Mouse (Mus musculus) ES-E14 (cell line): ENCODE results near the gene Lpin3. TPM values are rescaled to one million over a fixed set of nuclear protein-coding genes. Genes with fewer than 3 reads are reported as not detected.

ENCODE experiments used
- DNase-seq: peaks from one replicate; pipeline ENCODE4 v3.0.0-alpha.2; 2013; ENCODE audit warnings: low read depth, low spot score
- H3K27ac ChIP-seq: 2 replicates; pipeline ENCODE4 v1.5.1; 2012; ENCODE audit warnings: low read depth, mild to moderate bottlenecking, low read length, moderate library complexity, mixed read lengths; ENCODE audit not compliant: poor library complexity, insufficient read depth, severe bottlenecking
- H3K36me3 ChIP-seq: 2 replicates; pipeline ENCODE4 v1.6.1; 2012; ENCODE audit warnings: mild to moderate bottlenecking, low read length, moderate library complexity, mixed read lengths; ENCODE audit not compliant: control insufficient read depth, poor library complexity, insufficient read depth, severe bottlenecking
- H3K4me1 ChIP-seq, 2 experiments: fragments of 150-350 bp in 1 of 2; sonication (generic) in 1 of 2; 2 replicates each; pipeline ENCODE4 v1.6.1; 2012; ENCODE audit warnings: low read length in 2 of 2, mild to moderate bottlenecking in 1 of 2, mixed read lengths in 1 of 2; ENCODE audit not compliant: control insufficient read depth in 2 of 2, insufficient read depth in 2 of 2, poor library complexity in 1 of 2
- H3K4me3 ChIP-seq, 2 experiments: fragments of 150-350 bp in 1 of 2; sonication (generic) in 1 of 2; 2 replicates each; pipeline ENCODE4 v1.5.1; 2012; ENCODE audit warnings: low read length in 2 of 2, low read depth in 1 of 2, mild to moderate bottlenecking in 1 of 2, mixed read lengths in 1 of 2; ENCODE audit not compliant: insufficient read depth in 1 of 2, poor library complexity in 1 of 2, severe bottlenecking in 1 of 2
- H3K9ac ChIP-seq: 2 replicates; pipeline ENCODE4 v1.6.1; 2012; ENCODE audit warnings: low read depth, mild to moderate bottlenecking, low read length, mixed read lengths; ENCODE audit not compliant: poor library complexity, insufficient read depth, severe bottlenecking
- H3K9me3 ChIP-seq: fragments of 150-350 bp; sonication (generic); 2 replicates; pipeline ENCODE4 v1.6.1; 2012; ENCODE audit warnings: low read depth, mild to moderate bottlenecking, low read length; ENCODE audit not compliant: control insufficient read depth, insufficient read depth
- CHD2 ChIP-seq: IDR thresholded peaks from 2 replicates; pipeline ENCODE4 v1.6.1; 2014; ENCODE audit warnings: mild to moderate bottlenecking, low read depth, low read length, inconsistent platforms
- HCFC1 ChIP-seq: IDR thresholded peaks from 2 replicates; pipeline ENCODE4 v1.6.1; 2012; ENCODE audit warnings: low read length, inconsistent platforms, borderline replicate concordance; ENCODE audit not compliant: insufficient read depth
- MAFK ChIP-seq: IDR thresholded peaks from 2 replicates; pipeline ENCODE4 v1.6.1; 2014; ENCODE audit warnings: mild to moderate bottlenecking, low read depth, low read length, inconsistent platforms; ENCODE audit not compliant: insufficient read depth
- ZC3H11A ChIP-seq: IDR thresholded peaks from 2 replicates; pipeline ENCODE4 v1.6.1; 2012; ENCODE audit warnings: low read depth, mild to moderate bottlenecking, inconsistent platforms, low read length, borderline replicate concordance
- ZNF384 ChIP-seq: IDR thresholded peaks from 2 replicates; pipeline ENCODE4 v1.6.1; 2012; ENCODE audit warnings: low read depth, low read length, inconsistent platforms
- in situ Hi-C, 2 experiments: fragments of 600-800 bp; cut with MboI; formaldehyde crosslinking; loops; one replicate each; pipeline ENCODE4 v1.15.1; 2025; ENCODE audit warnings: low sequenced_read_pairs in 2 of 2, inconsistent platforms in 1 of 2; ENCODE audit not compliant: unreplicated experiment in 2 of 2
- total RNA-seq: library from RNA; depleted of rRNA; stranded (reverse); fragments of 300-350 nt; gene quantifications from 2 replicates; pipeline ENCODE4 v1.2.3, GENCODE M21; 2012; rRNA removed

Gene Lpin3
- total RNA-seq, result 7.2 and 9.4 TPM in 2 replicates

DNA sequence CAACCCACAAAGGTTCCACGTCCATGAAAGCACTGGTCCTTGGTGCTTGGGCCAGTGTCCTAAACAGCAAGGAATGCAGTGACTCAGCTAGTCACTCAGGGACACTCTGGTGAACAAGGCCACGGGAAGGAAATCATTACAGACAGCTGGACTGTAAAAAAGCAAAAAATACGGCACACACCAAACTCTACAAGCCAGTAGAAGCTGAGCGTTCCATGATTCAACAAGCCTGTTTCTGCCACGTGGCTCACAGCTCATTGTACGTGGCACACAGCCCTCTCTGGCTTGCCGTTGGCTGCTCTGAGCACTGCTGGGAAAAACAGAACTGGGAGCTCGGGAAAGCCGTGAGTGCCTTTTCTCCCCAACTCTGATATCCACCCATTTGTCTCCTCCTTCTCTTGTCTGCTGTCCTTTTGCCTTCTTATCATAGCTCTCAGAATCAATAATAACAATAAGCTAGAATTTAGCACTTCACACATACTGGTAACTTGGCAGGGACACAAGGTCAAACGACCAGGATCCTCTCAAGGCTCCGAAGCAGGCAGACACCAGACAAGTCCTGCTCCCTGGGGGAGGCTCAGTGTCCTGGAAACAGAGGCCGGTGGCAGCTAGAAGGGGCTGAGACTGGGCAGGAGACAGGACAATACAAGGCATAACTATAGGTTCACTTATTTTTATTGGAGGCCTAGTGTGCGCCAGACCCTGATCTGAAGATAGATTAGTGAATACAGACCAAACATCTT lies at the start of gene Lpin3:
Lpin3 (plus strand) TSS at position 218 of the 743 bp plus-strand sequence.
- in situ Hi-C loops, result loop anchor here (10.0 to 25.0 kb wide), 2 partner anchors 286 to 468 kb away; no protein-coding TSS in a partner anchor
- Histone ChIP-seq H3K4me3 (no peak within 1 kb of the TSS), H3K36me3 (no peaks in the 10 kb centered on the region), H3K9me3 (no peaks in the 10 kb centered on the region), H3K27ac (no peak within 1 kb of the TSS), H3K4me1 (0 out of 4 replicates have a peak, but pooled peaks cover 0 to 1% of the 10 kb centered on the region in 2 experiments), H3K9ac (no peak within 1 kb of the TSS)
- TF ChIP-seq MAFK, result no peak
- TF ChIP-seq HCFC1, result no peak
- TF ChIP-seq ZNF384, result no peak
- TF ChIP-seq ZC3H11A, result no peak
- TF ChIP-seq CHD2, result no peak
- no peak for DNase-seq

DNA sequence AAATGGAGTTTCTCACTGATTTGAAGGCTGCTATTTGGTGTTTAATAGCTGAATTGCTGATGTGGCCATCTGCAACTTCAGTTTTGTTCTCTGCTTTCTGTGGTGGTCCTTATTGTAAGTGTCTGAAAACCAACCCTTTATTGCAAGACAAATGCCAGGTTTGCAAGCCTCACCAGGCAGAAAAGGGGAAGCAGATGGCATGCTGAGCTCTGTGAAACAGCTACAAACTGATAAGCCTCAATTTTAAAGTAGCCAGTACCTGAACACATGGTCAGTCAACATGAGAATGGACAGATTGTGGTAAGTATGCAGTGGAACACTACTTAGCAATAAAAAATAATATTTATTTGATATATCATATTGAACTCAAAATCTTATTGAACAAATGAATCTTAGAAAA lies 39.6 kb upstream of the Lpin3 start:
- H3K9me3 ChIP-seq, result no peaks in the 10 kb centered on the region
- no peak overlapping the region for H3K27ac ChIP-seq
- no peak for TF ChIP-seq CHD2
- TF ChIP-seq HCFC1, result no peak
- no peak for TF ChIP-seq ZNF384
- no peak for TF ChIP-seq ZC3H11A
- TF ChIP-seq MAFK, result no peak
- no peak for DNase-seq
- H3K4me1 ChIP-seq, result no peaks in the 10 kb centered on the region
- in situ Hi-C loops, result no loop called here
- no peaks in the 10 kb centered on the region for H3K36me3 ChIP-seq
- no peak overlapping the region for H3K4me3 ChIP-seq
- no peak overlapping the region for H3K9ac ChIP-seq

DNA sequence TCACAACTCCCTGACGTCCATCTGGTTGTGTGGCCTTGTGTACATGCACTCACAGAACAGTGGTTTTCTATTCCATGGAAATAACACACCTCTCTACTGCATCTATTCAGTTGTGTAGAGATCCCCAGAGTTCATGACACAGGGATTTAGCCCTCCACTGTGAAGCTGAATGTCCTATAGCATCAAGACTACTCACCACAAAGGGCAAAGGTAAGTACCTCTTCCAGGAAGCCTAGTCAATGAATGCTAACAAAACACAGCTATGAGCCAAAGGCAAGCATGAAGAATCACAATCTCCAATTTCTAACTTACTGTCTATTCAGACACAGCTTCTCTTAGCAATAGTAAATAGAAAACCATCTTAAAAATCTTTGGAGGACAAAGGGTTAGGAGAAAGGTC lies 32.8 kb upstream of the Lpin3 start:
- in situ Hi-C loops, result no loop called here
- DNase-seq, result no peak
- Histone ChIP-seq H3K4me3 (no peak overlapping the region), H3K9me3 (no peaks in the 10 kb centered on the region), H3K27ac (no peak overlapping the region), H3K36me3 (no peaks in the 10 kb centered on the region), H3K4me1 (no peaks in the 10 kb centered on the region), H3K9ac (no peak overlapping the region)
- no peak for TF ChIP-seq ZNF384
- TF ChIP-seq CHD2, result no peak
- no peak for TF ChIP-seq HCFC1
- TF ChIP-seq MAFK, result no peak
- TF ChIP-seq ZC3H11A, result no peak

- DNase-seq, result no peak
- H3K9ac ChIP-seq, result no peak overlapping the region
- no peaks in the 10 kb centered on the region for H3K4me1 ChIP-seq
- TF ChIP-seq ZC3H11A (no peak), MAFK (no peak), ZNF384 (no peak), HCFC1 (no peak), CHD2 (no peak)
- no peak overlapping the region for H3K4me3 ChIP-seq
- in situ Hi-C loops, result no loop called here
- no peaks in the 10 kb centered on the region for H3K9me3 ChIP-seq
- no peaks in the 10 kb centered on the region for H3K36me3 ChIP-seq
- no peak overlapping the region for H3K27ac ChIP-seq
These were observed 32.3 kb upstream of the Lpin3 start for GRCm38 (mm10) chr2:160848186-160848585.

DNA sequence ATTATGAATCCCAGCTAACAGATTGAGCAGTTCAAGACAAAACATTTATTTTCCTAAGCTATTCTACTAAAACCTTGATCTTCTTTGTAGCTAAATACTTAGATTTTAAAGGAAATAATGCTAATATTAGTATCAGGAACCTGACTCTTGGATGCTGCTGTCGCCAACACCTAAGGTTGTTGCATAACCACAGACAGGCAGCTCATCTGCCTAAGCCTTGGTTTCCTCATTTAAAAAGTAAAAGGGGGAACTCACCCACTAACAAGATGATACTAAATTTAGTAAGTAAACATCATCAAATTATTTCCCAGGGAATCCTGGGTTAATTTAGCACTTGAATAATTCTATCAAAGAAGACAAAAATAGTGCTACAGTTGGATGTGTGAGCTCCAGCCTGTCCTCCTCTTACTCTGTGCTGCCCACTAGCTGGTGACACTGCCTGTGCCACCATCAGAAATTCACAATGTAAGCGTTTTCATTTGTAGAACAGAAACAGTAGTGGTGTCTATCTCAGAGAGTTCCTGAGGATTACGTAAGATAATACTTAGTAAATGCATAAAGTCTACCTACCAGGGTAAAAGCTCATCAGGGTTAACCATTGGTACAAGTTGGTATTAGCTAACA lies 30.7 kb upstream of the Lpin3 start:
- in situ Hi-C loops, result no loop called here
- TF ChIP-seq ZC3H11A (no peak), HCFC1 (no peak), MAFK (no peak), CHD2 (no peak), ZNF384 (no peak)
- H3K27ac ChIP-seq, result no peak overlapping the region
- no peak overlapping the region for H3K4me3 ChIP-seq
- no peak for DNase-seq
- H3K9ac ChIP-seq, result no peak overlapping the region
- H3K4me1 ChIP-seq, result no peaks in the 10 kb centered on the region
- no peaks in the 10 kb centered on the region for H3K9me3 ChIP-seq
- no peaks in the 10 kb centered on the region for H3K36me3 ChIP-seq
